Mouse (Mus musculus): ENCODE data around the gene Col11a2.

DNA sequence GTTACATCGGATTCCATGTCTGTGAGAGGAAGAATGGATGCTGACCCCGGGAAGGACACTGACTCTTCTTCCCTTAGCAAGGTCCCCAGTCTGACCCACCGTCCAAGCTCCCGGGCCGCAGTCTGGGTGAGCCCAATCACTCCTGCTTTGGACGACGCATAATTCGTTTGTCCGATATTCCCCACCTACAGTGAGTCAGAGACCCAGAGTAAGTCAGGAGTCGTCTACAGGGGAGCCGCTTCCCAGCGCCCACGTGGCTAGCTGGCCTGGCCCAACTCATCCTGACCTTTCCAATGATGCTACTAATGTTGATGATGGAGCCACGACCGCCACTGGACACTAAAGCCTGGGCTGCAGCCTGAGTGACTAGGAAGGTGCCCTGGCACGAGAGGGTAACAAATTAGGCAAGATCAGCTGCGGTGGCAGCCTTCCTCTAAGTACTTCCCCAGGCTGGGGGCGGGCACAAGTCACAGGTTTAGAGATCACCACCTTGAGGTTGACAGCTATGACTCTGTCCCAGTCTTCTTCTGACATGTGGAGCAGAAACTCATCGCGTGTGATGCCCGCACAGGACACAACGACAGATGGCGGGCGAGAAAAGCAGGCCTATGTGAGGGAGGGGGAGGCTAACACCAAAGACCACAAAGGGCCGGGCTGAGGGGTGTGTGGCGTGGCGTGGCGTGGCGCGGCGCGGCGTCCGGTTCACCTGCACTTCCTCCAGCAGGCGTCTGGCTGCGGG lies 12.2 kb upstream of the Col11a2 start:
- no peak for TF ChIP-seq CTCF (IDR thresholded peaks at IDR 0.05; ENCODE audit: borderline replicate concordance, insufficient read depth, low read depth, low read length)
- TF ChIP-seq POLR2A (IDR thresholded peaks at IDR 0.05; ENCODE audit: borderline replicate concordance, insufficient read depth, low read length) = no peak
